Mouse (Mus musculus): ENCODE measurements around the gene Trim30c.

DNA sequence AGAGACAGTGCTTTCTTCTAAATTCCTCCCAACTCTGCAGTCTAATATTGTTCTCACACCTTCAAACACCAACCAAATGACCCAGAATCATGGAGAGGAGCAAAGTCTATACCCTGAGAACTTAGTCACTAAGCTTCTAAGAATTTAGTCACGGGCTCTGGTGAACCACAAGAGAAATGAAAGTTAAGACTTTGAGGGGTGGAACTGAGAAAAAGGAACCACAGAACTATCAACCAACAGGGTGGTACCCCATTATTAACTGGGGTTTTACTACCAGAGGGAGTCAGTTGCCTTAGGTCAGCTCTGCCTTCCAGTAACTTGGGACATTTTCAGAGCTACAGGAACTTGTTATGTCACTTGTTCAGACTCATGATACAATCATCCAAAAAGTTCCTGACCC is at the start of gene Trim30c:
- TF ChIP-seq CTCF (IDR thresholded peaks at IDR 0.05; ENCODE audit: extremely low read depth, insufficient read depth, insufficient read length, insufficient replicate concordance) = no peak
- no peak for TF ChIP-seq POLR2A (IDR thresholded peaks at IDR 0.05; ENCODE audit: low read depth, low read length)
